Mouse (Mus musculus) cerebellum, adult 2 months (tissue): ENCODE measurements around the gene Shc4.

Experiments used
- CTCF ChIP-seq: fragments of 200-500 bp; IDR thresholded peaks from 2 replicates; pipeline ENCODE4 v1.5.1; 2011; ENCODE audit warnings: low read depth, mild to moderate bottlenecking, control low read depth, low read length, moderate library complexity, borderline replicate concordance; ENCODE audit not compliant: insufficient read depth
- POLR2A ChIP-seq: fragments of 200-500 bp; IDR thresholded peaks from 2 replicates; pipeline ENCODE4 v1.6.1; 2011; ENCODE audit warnings: low read length, control low read depth, borderline replicate concordance; ENCODE audit not compliant: insufficient read depth

DNA sequence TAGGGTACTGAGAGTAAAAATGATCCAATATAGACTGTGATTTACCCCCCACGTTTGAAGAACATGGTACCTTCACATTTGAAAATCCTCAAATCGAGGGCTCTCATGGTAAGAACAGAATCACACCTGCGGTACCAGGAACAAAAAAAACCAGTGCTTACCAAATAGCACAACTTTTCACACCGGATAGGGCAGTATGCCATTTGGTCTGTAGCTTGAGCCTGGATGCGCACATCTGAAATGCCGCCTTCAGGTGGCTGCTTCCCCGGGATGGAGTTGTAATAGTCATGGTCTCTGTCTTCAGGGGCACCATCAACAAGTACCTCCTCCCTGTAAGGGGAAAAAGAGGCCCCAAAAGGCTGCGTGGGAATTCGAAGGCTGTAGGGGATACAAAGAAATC lies 68.6 kb downstream of the Shc4 start:
- TF ChIP-seq CTCF (no peak), POLR2A (no peak)
